Mouse (Mus musculus) spleen, postnatal 14 days (tissue): ENCODE measurements around the gene Lrrk1.
A peak's percentile ranks its signal among the peaks of the same experiment; 100 is the strongest.

ENCODE experiments used
- DNase-seq, 2 experiments: peaks; one replicate each; pipeline ENCODE4 v3.0.0; 2021 to 2022; ENCODE audit warnings: low spot score in 2 of 2

Gene Lrrk1

DNA sequence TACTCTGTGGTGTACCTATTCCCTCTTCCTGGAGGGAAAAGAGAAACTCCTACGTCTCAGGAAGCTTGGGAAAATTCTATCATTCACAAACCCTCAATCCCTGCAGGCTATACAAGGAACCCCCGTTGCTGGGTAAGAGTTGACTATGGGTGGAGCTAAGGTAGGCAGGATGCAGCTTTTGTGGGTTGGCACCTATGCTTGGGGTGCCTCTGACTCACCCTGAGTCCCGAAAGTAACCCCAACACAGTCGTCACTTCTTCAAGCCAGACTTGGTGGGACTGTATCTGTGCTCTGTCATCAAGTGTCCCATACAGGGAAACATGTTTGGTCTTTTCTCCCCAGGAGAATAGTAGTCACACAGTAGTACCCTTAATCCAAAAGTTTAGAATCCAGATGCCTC lies 86.7 kb downstream of the Lrrk1 start:
- no peak for DNase-seq

- DNase-seq = peak; percentile 59 to 80
These were observed 87.5 kb downstream of the Lrrk1 start for GRCm38 (mm10) chr7:66300680-66301079.

DNA sequence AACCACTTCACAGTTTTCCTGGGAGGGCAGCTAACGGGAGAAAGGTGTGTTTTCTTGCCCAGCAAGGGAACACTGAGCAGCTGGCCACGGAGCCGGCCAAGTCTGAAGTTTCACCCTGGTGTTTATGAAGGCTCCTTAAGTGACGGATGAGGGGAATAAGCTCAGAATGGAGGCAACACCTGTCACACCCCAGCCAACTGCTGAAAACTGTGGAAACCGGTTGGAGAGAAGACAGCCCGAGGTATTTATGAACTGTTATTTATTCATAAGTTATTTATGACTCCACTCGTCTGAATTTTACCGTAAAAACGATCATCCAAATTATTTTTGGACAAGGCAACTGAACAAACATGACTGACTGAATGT lies 90.5 kb downstream of the Lrrk1 start:
- DNase-seq = no peak

GRCm38 (mm10) chr7:66296921-66297655 lies 91.1 kb downstream of the Lrrk1 start:
- no peak for DNase-seq

DNA sequence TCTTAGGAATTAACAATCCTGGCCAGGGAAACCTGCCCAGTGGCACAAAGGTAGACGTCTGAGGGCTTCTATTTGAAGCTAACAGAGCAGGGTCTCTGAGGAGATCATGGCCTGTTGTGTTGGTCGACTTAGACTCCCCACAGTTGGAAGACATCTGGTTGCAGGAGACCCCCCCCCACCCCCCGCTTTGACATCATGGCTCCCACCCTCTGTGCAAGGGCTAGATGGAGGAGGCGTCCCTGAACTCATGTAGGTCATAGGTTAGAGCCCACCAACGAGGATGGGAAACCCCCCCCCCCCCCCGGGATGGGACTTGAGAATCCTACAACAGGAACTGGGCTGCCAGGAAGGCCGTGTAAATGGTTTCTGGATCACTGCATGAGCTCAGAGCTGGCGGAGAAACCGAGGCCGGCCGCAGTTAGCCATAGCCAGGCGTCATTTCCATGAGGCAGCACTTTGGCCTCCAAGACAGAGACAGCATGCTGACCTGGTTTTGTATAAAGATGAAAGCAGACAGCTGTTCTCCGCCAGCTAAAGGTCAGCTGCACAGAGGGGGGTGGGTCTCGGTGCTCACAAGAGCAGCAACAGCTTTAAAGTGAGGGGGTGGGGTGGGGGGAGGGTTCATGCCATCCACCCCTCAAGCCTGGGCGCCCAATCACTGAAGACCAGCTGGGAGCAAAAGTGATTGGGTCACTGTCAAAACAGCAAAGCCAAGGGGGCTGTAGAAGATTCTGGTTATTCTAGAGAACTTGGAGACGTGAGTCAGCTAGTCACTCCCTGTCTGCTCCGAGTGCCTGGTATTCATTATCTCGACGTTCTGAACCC lies 95.4 kb downstream of the Lrrk1 start:
- DNase-seq = no peak

DNA sequence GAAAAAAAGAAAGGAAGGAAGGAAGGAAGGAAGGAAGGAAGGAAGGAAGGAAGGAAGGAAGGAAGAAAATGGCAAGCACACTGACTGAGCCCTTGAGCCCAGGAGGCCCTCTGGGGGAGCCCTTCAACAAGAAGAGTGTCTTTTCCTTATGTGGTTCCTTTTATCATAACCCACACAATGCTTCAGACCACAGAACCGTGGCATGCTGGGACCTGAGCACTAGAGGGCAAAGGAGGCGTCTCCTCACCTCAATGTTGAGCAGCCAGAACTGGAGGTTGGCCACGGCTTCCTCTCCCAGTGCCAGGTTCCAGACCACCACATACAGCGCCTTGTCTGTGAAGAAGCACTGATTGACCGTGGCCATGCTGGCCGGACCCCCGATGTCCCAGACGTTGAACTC lies 96.1 kb downstream of the Lrrk1 start:
- DNase-seq = no peak

- DNase-seq = no peak
These were observed 105.1 kb downstream of the Lrrk1 start for GRCm38 (mm10) chr7:66282984-66283612.

DNA sequence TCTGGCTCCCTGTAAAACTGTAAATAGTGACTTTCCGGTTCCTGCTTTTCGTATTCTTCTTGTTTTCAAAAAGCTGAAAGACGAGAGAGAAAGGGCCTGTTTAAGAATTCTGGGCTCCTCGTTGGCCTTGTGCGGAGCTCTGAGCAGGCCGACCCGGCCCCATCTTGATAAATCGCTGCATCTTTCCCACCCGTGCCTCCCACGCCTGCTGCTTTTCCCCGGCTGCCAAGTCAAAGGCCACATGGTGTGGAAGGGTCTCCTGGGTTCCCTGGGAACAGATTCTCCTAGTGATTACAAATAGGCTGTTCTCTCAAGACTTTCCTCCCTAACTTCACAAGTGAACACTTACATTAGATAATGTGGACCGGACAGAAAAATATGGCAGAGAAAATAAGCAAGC lies 105.9 kb downstream of the Lrrk1 start:
- DNase-seq = no peak

DNA sequence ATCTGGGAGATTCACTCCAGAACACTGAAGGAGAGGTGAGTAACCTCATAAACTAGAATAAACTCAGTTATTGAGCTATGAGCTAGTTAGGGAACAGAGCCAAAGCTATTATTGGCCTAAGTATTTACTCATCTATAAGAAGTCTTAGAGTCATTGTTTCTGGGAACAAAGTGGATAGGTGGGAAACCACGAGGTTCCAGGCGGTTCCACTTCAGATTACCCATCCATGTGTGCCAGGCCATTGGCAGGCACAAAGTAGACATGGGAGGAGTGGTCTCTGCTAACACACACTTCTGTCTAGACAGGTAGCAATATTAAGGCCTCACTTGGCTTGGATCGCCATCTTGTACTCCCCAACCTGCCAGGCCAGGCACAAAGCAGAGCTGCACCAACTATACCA lies 110.1 kb downstream of the Lrrk1 start:
- no peak for DNase-seq

GRCm38 (mm10) chr7:66273494-66273893 lies 114.7 kb downstream of the Lrrk1 start:
- DNase-seq = no peak

DNA sequence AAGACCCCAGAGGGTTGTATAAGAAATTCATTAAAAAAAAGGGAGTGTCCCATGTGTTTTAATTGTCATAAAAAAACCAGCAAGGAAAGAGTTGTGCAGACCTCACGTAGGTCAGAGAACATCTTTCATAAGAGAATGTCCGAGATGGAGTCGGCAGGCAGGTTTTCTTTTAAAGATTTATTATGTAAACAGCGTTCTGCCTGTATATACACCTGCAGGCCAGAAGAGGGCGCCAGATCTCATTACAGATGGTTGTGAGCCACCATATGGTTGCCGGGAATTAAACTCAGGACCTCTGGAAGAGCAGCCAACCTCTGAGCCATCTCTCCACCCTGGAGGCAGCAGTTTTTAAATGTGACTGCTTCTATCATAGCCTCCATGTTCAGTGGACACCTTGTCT lies 116.9 kb downstream of the Lrrk1 start:
- no peak for DNase-seq

GRCm38 (mm10) chr7:66266942-66267850 lies 121.0 kb downstream of the Lrrk1 start:
- no peak for DNase-seq

- no peak for DNase-seq
These were observed 124.7 kb downstream of the Lrrk1 start for GRCm38 (mm10) chr7:66263421-66263820.

- DNase-seq = no peak
These were observed 125.5 kb downstream of the Lrrk1 start for GRCm38 (mm10) chr7:66262570-66263156.

GRCm38 (mm10) chr7:66260763-66261390 lies 127.3 kb downstream of the Lrrk1 start:
- peak in 1 of 2 experiments; percentile 2 for DNase-seq

DNA sequence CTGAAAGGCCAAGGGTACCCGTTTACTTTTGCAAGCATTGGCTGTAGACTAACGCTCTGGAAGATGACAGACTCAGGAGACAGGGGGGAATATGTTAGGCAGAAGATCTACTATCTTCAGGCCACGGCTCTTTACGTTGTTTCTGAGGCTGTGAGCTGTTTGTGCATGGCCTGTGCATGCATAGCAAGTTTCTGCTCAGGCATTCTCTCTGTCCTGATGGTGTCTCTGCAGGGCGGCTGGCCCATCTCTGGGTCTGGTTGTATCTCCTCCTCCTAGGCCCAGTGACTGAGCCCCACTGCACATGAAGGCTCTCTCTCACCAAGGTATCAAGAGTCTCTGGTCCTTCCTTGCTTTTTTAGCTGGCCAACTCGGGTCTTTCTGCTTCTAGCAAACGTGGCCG lies 127.9 kb downstream of the Lrrk1 start:
- peak in 1 of 2 experiments; percentile 3 for DNase-seq

DNA sequence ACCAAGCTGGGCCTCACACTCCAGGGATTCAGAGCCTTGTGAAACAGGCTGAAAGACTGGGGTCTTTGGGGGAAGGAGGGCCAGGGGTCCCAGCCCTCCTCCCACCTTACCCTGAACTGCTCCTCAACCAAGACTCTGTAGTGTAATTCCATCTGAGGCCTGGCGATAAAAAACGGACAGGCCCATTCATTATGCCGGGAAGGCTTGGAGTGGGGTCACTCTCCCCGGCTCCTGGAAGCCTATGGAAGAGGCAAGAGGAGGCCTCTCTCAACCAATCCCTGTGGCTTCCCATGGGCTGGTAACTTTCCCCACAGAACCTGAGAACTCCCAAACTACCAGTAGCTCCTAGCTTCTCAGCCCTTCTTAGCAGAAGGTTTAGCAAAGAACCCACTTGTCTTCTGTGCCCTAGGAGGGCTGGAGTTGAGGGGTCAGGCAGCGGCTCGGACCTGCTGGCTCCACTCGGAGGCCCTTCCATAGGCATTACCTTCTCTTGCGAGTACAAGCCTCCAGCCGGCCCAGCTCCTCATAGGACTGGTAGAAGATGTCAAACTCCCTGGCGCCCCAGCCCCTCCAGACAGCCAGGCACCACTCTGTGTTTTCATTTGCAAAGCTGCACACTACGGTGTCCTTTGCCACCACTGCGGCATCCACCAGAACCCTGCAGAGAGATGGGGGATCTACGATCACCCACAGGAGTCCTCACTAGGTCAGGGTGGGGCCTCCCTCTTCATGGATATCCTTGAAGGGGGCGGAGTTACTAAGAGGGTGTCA lies 128.5 kb downstream of the Lrrk1 start:
- DNase-seq = peak in 1 of 2 experiments; percentile 5

DNA sequence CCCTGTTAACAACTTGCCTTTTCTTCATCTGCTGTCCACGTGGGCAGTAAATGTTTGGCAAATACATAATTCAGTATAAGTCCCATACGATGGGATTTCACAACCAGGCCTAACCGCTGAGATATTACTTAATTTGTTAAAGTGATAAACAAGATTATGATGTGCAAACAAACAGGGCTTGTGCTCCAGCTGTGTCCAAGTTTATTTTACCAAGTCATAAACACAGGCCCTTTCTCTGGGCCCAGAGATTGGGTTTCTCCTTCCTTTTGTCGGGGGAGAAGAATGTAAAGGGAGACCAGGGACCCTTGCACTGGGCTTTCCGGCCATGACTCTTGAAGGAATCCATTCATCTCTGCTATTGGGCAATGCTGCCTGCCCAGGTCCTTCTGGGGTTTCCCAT lies 129.2 kb downstream of the Lrrk1 start:
- DNase-seq = no peak

- no peak for DNase-seq
These were observed 130.9 kb downstream of the Lrrk1 start for GRCm38 (mm10) chr7:66257232-66257631.

GRCm38 (mm10) chr7:66256441-66256840 lies 131.7 kb downstream of the Lrrk1 start:
- no peak for DNase-seq
